38 mouse cellular contexts compared by ENCODE assay signal in genomic region chr9:22502972-22503371, GRCm38 (mm10). TPM values are rescaled to one million over a fixed set of nuclear protein-coding genes. Genes with fewer than 3 reads are reported as not detected.
DNase-seq lines count a peak whose midpoint lies in the region; ATAC-seq and TF ChIP-seq lines count a peak whose summit lies in the region.
"Had no signal": no experiment of that assay in that cellular context is flagged by ENCODE, and none has a peak within 500 bp of the region (broad histone marks: within the 10 kb centered on the region; RNA-seq: fewer than 3 reads in every experiment).

No protein-coding gene starts in this region.

- ATAC-seq in forebrain, postnatal 0 days, result no peak
- no peak for ATAC-seq in forebrain, embryonic 16.5 days
- ATAC-seq in midbrain, embryonic 14.5 days (ENCODE audit: low FRiP score, low TSS enrichment), result no peak
- no peak for ATAC-seq in midbrain, embryonic 15.5 days (replicated peaks)
- ATAC-seq in limb, embryonic 13.5 days (ENCODE audit: low FRiP score, low read depth), result peak; percentile 59; the same call in 1 of the 2 replicates
- ATAC-seq: activated CD4-positive, CD25-positive, alpha-beta regulatory T cell, adult 4 months; intestine, postnatal 0 days had no signal

- H3K9ac ChIP-seq in forebrain, postnatal 0 days, result no peak overlapping the region
- no peak overlapping the region for H3K9ac ChIP-seq in forebrain, embryonic 16.5 days (replicated peaks; ENCODE audit: low read depth, low read length)
- no peak overlapping the region for H3K9ac ChIP-seq in midbrain, embryonic 14.5 days (replicated peaks; ENCODE audit: low read length)
- H3K9ac ChIP-seq in midbrain, embryonic 15.5 days, result no peak overlapping the region
- H3K9ac ChIP-seq in limb, embryonic 13.5 days, result no peak overlapping the region
- H3K9ac ChIP-seq: embryonic facial prominence, embryonic 15.5 days; heart, embryonic 12.5 days; hindbrain, embryonic 13.5 days; liver, embryonic 15.5 days; neural tube, embryonic 13.5 days had no signal

- no peaks in the 10 kb centered on the region for H3K4me1 ChIP-seq in forebrain, postnatal 0 days (ENCODE audit: insufficient read depth)
- peaks cover 4% of the 10 kb centered on the region for H3K4me1 ChIP-seq in forebrain, embryonic 16.5 days (replicated peaks; ENCODE audit: control insufficient read depth, insufficient read depth, low read length)
- no peaks in the 10 kb centered on the region for H3K4me1 ChIP-seq in midbrain, embryonic 14.5 days (ENCODE audit: control insufficient read depth, insufficient read depth, low read length)
- H3K4me1 ChIP-seq in midbrain, embryonic 15.5 days, result no peaks in the 10 kb centered on the region
- H3K4me1 ChIP-seq in limb, embryonic 13.5 days, result peaks cover 14% of the 10 kb centered on the region
- H3K4me1 ChIP-seq: liver, embryonic 15.5 days had no signal

- TF ChIP-seq CTCF in forebrain, postnatal 0 days (IDR thresholded peaks at IDR 0.05; ENCODE audit: low read depth), result no peak

- no peak overlapping the region for H3K27ac ChIP-seq in forebrain, postnatal 0 days (ENCODE audit: low read depth, low read length)
- H3K27ac ChIP-seq in forebrain, embryonic 16.5 days (ENCODE audit: low read length), result no peak overlapping the region
- H3K27ac ChIP-seq in midbrain, embryonic 14.5 days (replicated peaks; ENCODE audit: low read depth, low read length), result no peak overlapping the region
- no peak overlapping the region for H3K27ac ChIP-seq in midbrain, embryonic 15.5 days
- H3K27ac ChIP-seq in limb, embryonic 13.5 days, result peak overlapping the region; percentile 28; the same call in 1 of the 2 replicates
- H3K27ac ChIP-seq: embryonic facial prominence, embryonic 15.5 days; gastrocnemius, adult 2 months; heart, adult 2 months; hindbrain, embryonic 13.5 days; liver, embryonic 15.5 days; neural tube, embryonic 13.5 days had no signal

- no peak overlapping the region for H3K4me3 ChIP-seq in forebrain, postnatal 0 days (ENCODE audit: low read depth, low read length)
- no peak overlapping the region for H3K4me3 ChIP-seq in forebrain, embryonic 16.5 days (replicated peaks; ENCODE audit: low read length)
- H3K4me3 ChIP-seq in midbrain, embryonic 14.5 days (replicated peaks; ENCODE audit: low read depth, low read length), result no peak overlapping the region
- H3K4me3 ChIP-seq in midbrain, embryonic 15.5 days, result no peak overlapping the region
- H3K4me3 ChIP-seq in limb, embryonic 13.5 days, result no peak overlapping the region
- H3K4me3 ChIP-seq: embryonic facial prominence, embryonic 15.5 days; gastrocnemius, adult 2 months; heart, adult 2 months; heart, embryonic 12.5 days; hindbrain, embryonic 13.5 days; liver, embryonic 15.5 days; neural tube, embryonic 13.5 days had no signal

- 23% methylated on average over 2 of the region's 2 CpGs for WGBS in forebrain, postnatal 0 days
- 20% methylated on average over 2 of the region's 2 CpGs for WGBS in forebrain, embryonic 16.5 days
- WGBS in midbrain, embryonic 14.5 days, result 75% methylated on average over 2 of the region's 2 CpGs
- 60% methylated on average over 2 of the region's 2 CpGs for WGBS in midbrain, embryonic 15.5 days
- WGBS in limb, embryonic 13.5 days, result 49% methylated on average over 2 of the region's 2 CpGs

- H3K36me3 ChIP-seq in forebrain, postnatal 0 days (ENCODE audit: insufficient read depth), result no peaks in the 10 kb centered on the region
- H3K36me3 ChIP-seq in forebrain, embryonic 16.5 days (ENCODE audit: control insufficient read depth, insufficient read depth), result no peaks in the 10 kb centered on the region
- no peaks in the 10 kb centered on the region for H3K36me3 ChIP-seq in midbrain, embryonic 14.5 days (ENCODE audit: control insufficient read depth, insufficient read depth, low read length)
- no peaks in the 10 kb centered on the region; the same call in 1 of the 2 replicates for H3K36me3 ChIP-seq in midbrain, embryonic 15.5 days (replicated peaks)
- H3K36me3 ChIP-seq in limb, embryonic 13.5 days, result peaks cover 14% of the 10 kb centered on the region
- H3K36me3 ChIP-seq: embryonic facial prominence, embryonic 15.5 days; heart, embryonic 12.5 days; liver, embryonic 15.5 days had no signal

- no peak overlapping the region for H3K4me2 ChIP-seq in forebrain, postnatal 0 days (ENCODE audit: low read depth)
- no peak overlapping the region for H3K4me2 ChIP-seq in forebrain, embryonic 16.5 days (ENCODE audit: low read length)
- no peak overlapping the region for H3K4me2 ChIP-seq in midbrain, embryonic 14.5 days (ENCODE audit: low read length)
- no peak overlapping the region for H3K4me2 ChIP-seq in midbrain, embryonic 15.5 days
- H3K4me2 ChIP-seq in limb, embryonic 13.5 days (replicated peaks), result no peak overlapping the region
- H3K4me2 ChIP-seq: embryonic facial prominence, embryonic 15.5 days; heart, embryonic 12.5 days; hindbrain, embryonic 13.5 days; liver, embryonic 15.5 days; midbrain, embryonic 11.5 days; neural tube, embryonic 13.5 days had no signal

- H3K27me3 ChIP-seq in forebrain, postnatal 0 days (ENCODE audit: insufficient read depth, low read length), result no peaks in the 10 kb centered on the region
- no peaks in the 10 kb centered on the region for H3K27me3 ChIP-seq in forebrain, embryonic 16.5 days (replicated peaks; ENCODE audit: control insufficient read depth, insufficient read depth, low read length)
- no peaks in the 10 kb centered on the region for H3K27me3 ChIP-seq in midbrain, embryonic 14.5 days (ENCODE audit: control insufficient read depth, insufficient read depth, low read length)
- H3K27me3 ChIP-seq in midbrain, embryonic 15.5 days (replicated peaks), result no peaks in the 10 kb centered on the region
- H3K27me3 ChIP-seq in limb, embryonic 13.5 days, result no peaks in the 10 kb centered on the region
- H3K27me3 ChIP-seq: embryonic facial prominence, embryonic 15.5 days; heart, embryonic 12.5 days; hindbrain, embryonic 13.5 days; liver, embryonic 15.5 days; neural tube, embryonic 13.5 days had no signal

- H3K9me3 ChIP-seq in forebrain, postnatal 0 days (ENCODE audit: low read length), result no peaks in the 10 kb centered on the region
- no peaks in the 10 kb centered on the region for H3K9me3 ChIP-seq in forebrain, embryonic 16.5 days (ENCODE audit: control insufficient read depth, low read length)
- H3K9me3 ChIP-seq in midbrain, embryonic 14.5 days (ENCODE audit: control insufficient read depth, low read length), result no peaks in the 10 kb centered on the region
- no peaks in the 10 kb centered on the region for H3K9me3 ChIP-seq in midbrain, embryonic 15.5 days
- no peaks in the 10 kb centered on the region for H3K9me3 ChIP-seq in limb, embryonic 13.5 days
- H3K9me3 ChIP-seq: embryonic facial prominence, embryonic 15.5 days; heart, embryonic 12.5 days; hindbrain, embryonic 13.5 days; liver, embryonic 15.5 days; neural tube, embryonic 13.5 days had no signal

- peak; percentile 6 for DNase-seq in forebrain, postnatal 0 days
- DNase-seq in midbrain, embryonic 14.5 days, result peak; percentile 2
- DNase-seq in urinary bladder, postnatal 25 days (ENCODE audit: low spot score), result no peak
- DNase-seq: adrenal gland, postnatal 10 days; B cell, adult 2 months; cerebellum, adult 18-20 months; cerebellum, postnatal 10 days; gastrocnemius, adult 2 months; heart, adult 2 months; heart, postnatal 4 days; kidney, adult 9 months; kidney, postnatal 36 days; lung, postnatal 36 days; thymus, postnatal 4 days had no signal

RNA-seq across cellular contexts. Expression of gene Bbs9, which starts 27.5 kb away (rescaled TPM):
- 33.8 and 35.4 TPM in 2 replicates for total RNA-seq in forebrain, postnatal 0 days (2014; rRNA removed)
- 13.8 and 17.8 TPM in 2 replicates for polyA plus RNA-seq in forebrain, postnatal 0 days (2015; fragmentation: Nextera tagmentation; extraction: Ambion mirVana)
- 17.8 and 20.2 TPM in 2 replicates for polyA plus RNA-seq in forebrain, embryonic 16.5 days (2015; fragmentation: Nextera tagmentation; extraction: Ambion mirVana)
- polyA plus RNA-seq in midbrain, embryonic 14.5 days (2014; fragmentation: Nextera tagmentation; extraction: Ambion mirVana), result 17.8 and 24.2 TPM in 2 replicates
- 24.9 and 25.0 TPM in 2 replicates for polyA plus RNA-seq in midbrain, embryonic 15.5 days (2015; fragmentation: Nextera tagmentation; extraction: Ambion mirVana)
- 13.9 and 15.9 TPM in 2 replicates for polyA plus RNA-seq in limb, embryonic 13.5 days (2015; fragmentation: Nextera tagmentation; extraction: Ambion mirVana)

RNA-seq across cellular contexts. Expression of gene Rp9, which starts 33.4 kb away (rescaled TPM):
- 80.2 and 85.6 TPM in 2 replicates for total RNA-seq in forebrain, postnatal 0 days (2014; rRNA removed)
- 80.2 and 81.2 TPM in 2 replicates for polyA plus RNA-seq in forebrain, postnatal 0 days (2015; fragmentation: Nextera tagmentation; extraction: Ambion mirVana)
- 63.1 and 66.0 TPM in 2 replicates for polyA plus RNA-seq in forebrain, embryonic 16.5 days (2015; fragmentation: Nextera tagmentation; extraction: Ambion mirVana)
- 57.2 and 72.6 TPM in 2 replicates for polyA plus RNA-seq in midbrain, embryonic 14.5 days (2014; fragmentation: Nextera tagmentation; extraction: Ambion mirVana)
- polyA plus RNA-seq in midbrain, embryonic 15.5 days (2015; fragmentation: Nextera tagmentation; extraction: Ambion mirVana), result 70.9 TPM in 2 replicates
- 73.8 and 74.1 TPM in 2 replicates for polyA plus RNA-seq in limb, embryonic 13.5 days (2015; fragmentation: Nextera tagmentation; extraction: Ambion mirVana)

RNA-seq across cellular contexts. Expression of gene Gm17545, which starts 48.9 kb away (rescaled TPM):
- not detected in 2 replicates for total RNA-seq in forebrain, postnatal 0 days (2014; rRNA removed)
- polyA plus RNA-seq in forebrain, postnatal 0 days (2015; fragmentation: Nextera tagmentation; extraction: Ambion mirVana), result not detected in 2 replicates
- not detected in 2 replicates for polyA plus RNA-seq in forebrain, embryonic 16.5 days (2015; fragmentation: Nextera tagmentation; extraction: Ambion mirVana)
- not detected in 2 replicates for polyA plus RNA-seq in midbrain, embryonic 14.5 days (2014; fragmentation: Nextera tagmentation; extraction: Ambion mirVana)
- not detected in 2 replicates for polyA plus RNA-seq in midbrain, embryonic 15.5 days (2015; fragmentation: Nextera tagmentation; extraction: Ambion mirVana)
- not detected in 2 replicates for polyA plus RNA-seq in limb, embryonic 13.5 days (2015; fragmentation: Nextera tagmentation; extraction: Ambion mirVana)
- total RNA-seq: adrenal gland, postnatal 10 days; common myeloid progenitor, adult 5-6 weeks; gastrocnemius, adult 2 months; gastrocnemius, postnatal 4 days; heart, adult 2 months; heart, postnatal 4 days; layer of hippocampus, adult 8-10 months; layer of hippocampus, postnatal 25 days; left cerebral cortex, adult 8-10 months; left cerebral cortex, postnatal 36 days; liver, adult 2 months; megakaryocyte, adult 5-6 weeks had no signal
- polyA plus RNA-seq: activated CD4-positive, CD25-positive, alpha-beta regulatory T cell, adult 4 months; embryonic facial prominence, embryonic 15.5 days; frontal cortex, adult 2 months; heart, adult 2 months; heart, embryonic 12.5 days; heart, postnatal 0 days; hindbrain, embryonic 13.5 days; intestine, postnatal 0 days; liver, adult 2 months; liver, embryonic 15.5 days; lung, embryonic 16.5 days; midbrain, embryonic 11.5 days; neural tube, embryonic 13.5 days; testis, adult 2 months; thymus, postnatal 0 days had no signal
